28 mouse cellular contexts compared by ENCODE assay signal in the genomic region with DNA sequence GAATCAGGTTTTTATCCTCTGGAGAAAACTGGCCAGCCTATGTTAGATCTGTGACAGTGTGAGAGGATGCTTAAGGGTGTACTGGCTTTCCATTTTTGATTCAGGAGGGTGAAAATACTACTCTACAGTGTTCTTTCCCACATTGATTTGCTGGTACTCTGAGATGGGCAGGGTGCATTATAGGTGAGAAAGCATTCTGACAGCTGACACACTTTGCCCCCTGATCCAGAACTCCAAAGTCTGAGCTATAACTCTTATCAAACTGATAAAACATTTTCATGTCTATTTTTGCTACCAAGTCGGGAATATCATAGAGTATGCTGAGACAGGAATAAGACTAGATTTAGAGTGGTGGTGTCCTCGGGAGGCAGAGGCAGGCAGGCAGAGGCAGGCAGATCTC. TPM values are rescaled to one million over a fixed set of nuclear protein-coding genes. Genes with fewer than 3 reads are reported as not detected.
DNase-seq lines count a peak whose midpoint lies in the region; ATAC-seq and TF ChIP-seq lines count a peak whose summit lies in the region.
"Had no signal": no experiment of that assay in that cellular context is flagged by ENCODE, and none has a peak within 500 bp of the region (broad histone marks: within the 10 kb centered on the region; RNA-seq: fewer than 3 reads in every experiment).

No protein-coding gene starts in this region.

- H3K79me2 ChIP-seq in myocyte (ENCODE audit: control insufficient read depth, insufficient read depth), result peaks cover 11% of the 10 kb centered on the region

- no peak for TF ChIP-seq POLR2A in myocyte (IDR thresholded peaks at IDR 0.05; ENCODE audit: insufficient read length, low read depth)

- H3K4me1 ChIP-seq in intestine, embryonic 16.5 days (ENCODE audit: control insufficient read depth, insufficient read depth, low read length), result peaks cover 18% of the 10 kb centered on the region; the same call in 1 of the 2 replicates
- 0 out of 2 replicates have a peak, but pooled peaks cover 7% of the 10 kb centered on the region for H3K4me1 ChIP-seq in intestine, embryonic 15.5 days (replicated peaks)
- peaks cover 11% of the 10 kb centered on the region for H3K4me1 ChIP-seq in midbrain, embryonic 13.5 days (replicated peaks)
- peaks cover 14% of the 10 kb centered on the region for H3K4me1 ChIP-seq in midbrain, embryonic 10.5 days

- no peaks in the 10 kb centered on the region for H3K27me3 ChIP-seq in intestine, embryonic 16.5 days (replicated peaks; ENCODE audit: control insufficient read depth, insufficient read depth, low read length)
- H3K27me3 ChIP-seq in intestine, embryonic 15.5 days (replicated peaks), result no peaks in the 10 kb centered on the region
- H3K27me3 ChIP-seq in midbrain, embryonic 13.5 days, result no peaks in the 10 kb centered on the region
- no peaks in the 10 kb centered on the region for H3K27me3 ChIP-seq in midbrain, embryonic 10.5 days (ENCODE audit: low read depth, poor library complexity, severe bottlenecking)
- no peaks in the 10 kb centered on the region for H3K27me3 ChIP-seq in myocyte (ENCODE audit: control insufficient read depth, insufficient read depth, insufficient read length)
- H3K27me3 ChIP-seq: embryonic facial prominence, embryonic 13.5 days; heart, embryonic 12.5 days; heart, embryonic 15.5 days had no signal

- 79% methylated on average over 2 of the region's 2 CpGs for WGBS in intestine, embryonic 16.5 days
- WGBS in intestine, embryonic 15.5 days, result 85% methylated on average over 2 of the region's 2 CpGs
- 90% methylated on average over 2 of the region's 2 CpGs for WGBS in midbrain, embryonic 13.5 days
- WGBS in midbrain, embryonic 10.5 days, result 93% methylated on average over 2 of the region's 2 CpGs

- H3K4me2 ChIP-seq in intestine, embryonic 16.5 days (ENCODE audit: low read depth, low read length), result no peak overlapping the region
- H3K4me2 ChIP-seq in intestine, embryonic 15.5 days (replicated peaks), result no peak overlapping the region
- H3K4me2 ChIP-seq in midbrain, embryonic 13.5 days (replicated peaks), result 0 out of 2 replicates have a peak overlapping the region, but pooled peaks have one; percentile 17
- peak overlapping the region; percentile 3 for H3K4me2 ChIP-seq in myocyte (ENCODE audit: low read depth)
- H3K4me2 ChIP-seq: embryonic facial prominence, embryonic 13.5 days; heart, embryonic 12.5 days; heart, embryonic 15.5 days had no signal

- no peak for ATAC-seq in intestine, embryonic 16.5 days
- no peak for ATAC-seq in intestine, embryonic 15.5 days
- ATAC-seq in midbrain, embryonic 13.5 days, result no peak
- ATAC-seq: CD4-positive, CD25-positive, alpha-beta regulatory T cell, adult 4 months; forebrain, embryonic 14.5 days; forebrain, postnatal 0 days; hindbrain, postnatal 0 days had no signal

- DNase-seq in midbrain, embryonic 10.5 days (ENCODE audit: low spot score), result no peak
- no peak for DNase-seq in right cerebral cortex, postnatal 36 days (ENCODE audit: low spot score in 2 of 2)
- DNase-seq: adrenal gland, adult 8-10 months; adrenal gland, postnatal 25 days; cerebellum, adult 11-12 months; cerebellum, adult 8-10 months; cerebellum, postnatal 10 days; cerebellum, postnatal 36 days; embryo, embryonic 11 days; forebrain, postnatal 0 days; gastrocnemius, adult 2 months; gastrocnemius, postnatal 14 days; heart, adult 11 months; heart, postnatal 14 days; heart, postnatal 4 days had no signal

- H3K27ac ChIP-seq in intestine, embryonic 16.5 days (ENCODE audit: low read length), result 0 out of 2 replicates have a peak overlapping the region, but pooled peaks have one; percentile 16
- no peak overlapping the region for H3K27ac ChIP-seq in intestine, embryonic 15.5 days
- no peak overlapping the region for H3K27ac ChIP-seq in midbrain, embryonic 13.5 days
- H3K27ac ChIP-seq in midbrain, embryonic 10.5 days (replicated peaks), result no peak overlapping the region
- H3K27ac ChIP-seq: embryonic facial prominence, embryonic 10.5 days; embryonic facial prominence, embryonic 13.5 days; gastrocnemius, adult 2 months; heart, embryonic 15.5 days; hindbrain, embryonic 14.5 days; hindbrain, postnatal 0 days had no signal

- H3K4me3 ChIP-seq in intestine, embryonic 16.5 days (ENCODE audit: low read length), result no peak overlapping the region
- no peak overlapping the region for H3K4me3 ChIP-seq in intestine, embryonic 15.5 days (replicated peaks)
- no peak overlapping the region for H3K4me3 ChIP-seq in midbrain, embryonic 13.5 days (replicated peaks)
- H3K4me3 ChIP-seq in midbrain, embryonic 10.5 days, result no peak overlapping the region
- H3K4me3 ChIP-seq in myocyte, result no peak overlapping the region
- H3K4me3 ChIP-seq: embryonic facial prominence, embryonic 10.5 days; embryonic facial prominence, embryonic 13.5 days; erythroblast, embryonic 14.5 days; gastrocnemius, adult 2 months; heart, embryonic 12.5 days; heart, embryonic 15.5 days had no signal

- no peaks in the 10 kb centered on the region for H3K36me3 ChIP-seq in intestine, embryonic 16.5 days (ENCODE audit: control insufficient read depth, insufficient read depth, low read length)
- no peaks in the 10 kb centered on the region for H3K36me3 ChIP-seq in intestine, embryonic 15.5 days
- H3K36me3 ChIP-seq in midbrain, embryonic 13.5 days, result peaks cover 14% of the 10 kb centered on the region; the same call in 1 of the 2 replicates
- H3K36me3 ChIP-seq in midbrain, embryonic 10.5 days, result peaks cover 11% of the 10 kb centered on the region
- H3K36me3 ChIP-seq in myocyte (ENCODE audit: control insufficient read depth, insufficient read depth), result no peaks in the 10 kb centered on the region
- H3K36me3 ChIP-seq: embryonic facial prominence, embryonic 13.5 days; heart, embryonic 15.5 days had no signal

- no peak overlapping the region for H3K9ac ChIP-seq in intestine, embryonic 16.5 days (ENCODE audit: low read depth, low read length)
- no peak overlapping the region for H3K9ac ChIP-seq in intestine, embryonic 15.5 days
- H3K9ac ChIP-seq in midbrain, embryonic 13.5 days (replicated peaks), result no peak overlapping the region
- H3K9ac ChIP-seq: embryonic facial prominence, embryonic 13.5 days; forebrain, postnatal 0 days; heart, embryonic 12.5 days; heart, embryonic 15.5 days; hindbrain, embryonic 14.5 days had no signal

- no peak overlapping the region for H3ac ChIP-seq in myocyte (ENCODE audit: control insufficient read depth, insufficient read length)

- H3K9me3 ChIP-seq in intestine, embryonic 16.5 days (ENCODE audit: control insufficient read depth, low read length), result no peaks in the 10 kb centered on the region
- no peaks in the 10 kb centered on the region for H3K9me3 ChIP-seq in intestine, embryonic 15.5 days
- no peaks in the 10 kb centered on the region for H3K9me3 ChIP-seq in midbrain, embryonic 13.5 days
- H3K9me3 ChIP-seq in midbrain, embryonic 10.5 days (replicated peaks), result no peaks in the 10 kb centered on the region
- H3K9me3 ChIP-seq: embryonic facial prominence, embryonic 10.5 days; embryonic facial prominence, embryonic 13.5 days; heart, embryonic 12.5 days; heart, embryonic 15.5 days had no signal

TF ChIP-seq in myocyte, 11 proteins besides CTCF, POLR2A, EP300 and RAD21:
- TF ChIP-seq SRF (IDR thresholded peaks at IDR 0.05; ENCODE audit: control insufficient read depth, insufficient read length, low read depth) (no peak), REST (IDR thresholded peaks at IDR 0.05; ENCODE audit: insufficient read depth, insufficient read length) (no peak), CEBPB (IDR thresholded peaks at IDR 0.05; ENCODE audit: insufficient read depth, poor library complexity, severe bottlenecking) (no peak), E2F4 (IDR thresholded peaks at IDR 0.05; ENCODE audit: insufficient read depth) (no peak), TCF3 (IDR thresholded peaks at IDR 0.05; ENCODE audit: insufficient read length, low read depth) (no peak), TCF12 (IDR thresholded peaks at IDR 0.05; ENCODE audit: insufficient read depth, poor library complexity, severe bottlenecking) (no peak), MYOG (IDR thresholded peaks at IDR 0.05; ENCODE audit: control insufficient read depth in 1 of 3, insufficient read depth in 1 of 3, insufficient read length in 2 of 3, low read depth in 2 of 3) (no peak), POLR2AphosphoS2 (IDR thresholded peaks at IDR 0.05; ENCODE audit: insufficient read length, low read depth) (no peak), USF1 (IDR thresholded peaks at IDR 0.05; ENCODE audit: low read depth) (no peak), MAX (IDR thresholded peaks at IDR 0.05; ENCODE audit: low read depth) (no peak), MYOD1 (IDR thresholded peaks at IDR 0.05; ENCODE audit: control insufficient read depth in 1 of 3, insufficient read length in 2 of 3, low read depth in 2 of 3) (no peak)

RNA-seq across cellular contexts. Expression of a gene that starts 2.3 kb away (rescaled TPM):
- 5.3 and 6.6 TPM in 2 replicates for polyA plus RNA-seq in intestine, embryonic 16.5 days (2015; fragmentation: Nextera tagmentation; extraction: Ambion mirVana)
- 9.0 and 9.4 TPM in 2 replicates for polyA plus RNA-seq in intestine, embryonic 15.5 days (2015; fragmentation: Nextera tagmentation; extraction: Ambion mirVana)
- polyA plus RNA-seq in midbrain, embryonic 13.5 days (2015; fragmentation: Nextera tagmentation; extraction: Ambion mirVana), result 13.0 and 13.1 TPM in 2 replicates
- polyA plus RNA-seq in midbrain, embryonic 10.5 days (2016; fragmentation: Nextera tagmentation; extraction: Ambion mirVana), result 6.4 and 9.4 TPM in 2 replicates
- polyA plus RNA-seq in myocyte (2012; fragmentation: generic; extraction: Trizol), result 1.3 TPM
- polyA plus RNA-seq: erythroblast, embryonic 14.5 days had no signal

Comparison
In these comparisons a context has a peak if more than half of its experiments do, and no peak if none do; other contexts are left out.
1. H3K4me2 ChIP-seq: peak in midbrain, embryonic 13.5 days (single experiment) and myocyte (single experiment); none in intestine, embryonic 16.5 days (single experiment) and intestine, embryonic 15.5 days (single experiment).